Mouse (Mus musculus) liver, embryonic 14.5 days (tissue): ENCODE results near the gene Cd84. TPM values are rescaled to one million over a fixed set of nuclear protein-coding genes. Genes with fewer than 3 reads are reported as not detected.

Source experiments
- ATAC-seq: fragments of 200-750 bp; cut with Nextera tagmentation; 2 replicates; pipeline ENCODE4 v1.8.0; 2017; ENCODE audit warnings: moderate number of reproducible peaks, mild to moderate bottlenecking, moderate library complexity; ENCODE audit not compliant: insufficient read depth
- DNase-seq, 3 experiments: peaks; one replicate each; pipeline ENCODE4 v3.0.0-alpha.2; 2012 to 2013; ENCODE audit warnings: low read depth in 3 of 3, low spot score in 3 of 3
- H3K27ac ChIP-seq: fragments of 300-500 bp; sonication (generic); 2 replicates; pipeline ENCODE4 v1.5.1; 2014; ENCODE audit warnings: moderate library complexity, mild to moderate bottlenecking, control low read depth, inconsistent platforms
- H3K27me3 ChIP-seq: fragments of 300-500 bp; sonication (generic); 2 replicates; pipeline ENCODE4 v1.6.1; 2014; ENCODE audit warnings: mild to moderate bottlenecking, low read length, moderate library complexity; ENCODE audit not compliant: control insufficient read depth, insufficient read depth
- H3K36me3 ChIP-seq: fragments of 300-500 bp; sonication (generic); replicated peaks from 2 replicates; pipeline ENCODE4 v1.6.1; 2014; ENCODE audit warnings: low read depth; ENCODE audit not compliant: control insufficient read depth, insufficient read depth
- H3K4me1 ChIP-seq, 2 experiments: fragments of 200-500 bp in 1 of 2; fragments of 300-500 bp in 1 of 2; sonication (generic) in 1 of 2; replicated peaks; 2 replicates each; pipeline ENCODE4 v1.6.1; 2012 to 2014; ENCODE audit warnings: antibody characterized with exemption in 1 of 2, inconsistent platforms in 1 of 2, low read length in 1 of 2; ENCODE audit not compliant: control insufficient read depth in 2 of 2, insufficient read depth in 2 of 2
- H3K4me2 ChIP-seq: fragments of 300-500 bp; sonication (generic); 2 replicates; pipeline ENCODE4 v1.6.1; 2014; ENCODE audit warnings: low read depth, mild to moderate bottlenecking, control low read depth, moderate library complexity
- H3K4me3 ChIP-seq, 2 experiments: fragments of 200-500 bp in 1 of 2; fragments of 300-500 bp in 1 of 2; sonication (generic) in 1 of 2; 2 replicates each; pipeline ENCODE4 v1.5.1; 2012 to 2014; ENCODE audit warnings: low read depth in 2 of 2, low read length in 2 of 2, mild to moderate bottlenecking in 2 of 2, control low read depth in 1 of 2, inconsistent platforms in 1 of 2, moderate library complexity in 1 of 2; ENCODE audit not compliant: insufficient read depth in 1 of 2
- H3K9ac ChIP-seq: fragments of 300-500 bp; sonication (generic); replicated peaks from 2 replicates; pipeline ENCODE4 v1.6.1; 2014; ENCODE audit warnings: mild to moderate bottlenecking, control low read depth, moderate library complexity
- H3K9me3 ChIP-seq: fragments of 300-500 bp; sonication (generic); 2 replicates; pipeline ENCODE4 v1.6.1; 2016; ENCODE audit warnings: low read length, mixed read lengths; ENCODE audit not compliant: control insufficient read depth
- CTCF ChIP-seq: IDR thresholded peaks from 2 replicates; pipeline ENCODE4 v1.5.1; 2016; ENCODE audit warnings: antibody characterized with exemption, low read depth, control low read depth
- EP300 ChIP-seq: IDR thresholded peaks from 2 replicates; pipeline ENCODE4 v1.6.1; 2016; ENCODE audit warnings: antibody characterized with exemption, low read depth
- WGBS: fragments of 180-500 bp; shearing (Covaris S2); extraction: QIAGEN DNeasy Blood & Tissue Kit; methylation state at CpG from one replicate; pipeline ENCODE4 v1.1.7; 2014; ENCODE audit not compliant: insufficient replicate concordance; 5-methylcytosine and 5-hydroxymethylcytosine counted together
- polyA plus RNA-seq, 2 experiments: library from polyadenylated mRNA; depleted of rRNA in 1 of 2; stranded (reverse) in 1 of 2; unstranded in 1 of 2; fragments of >200 nt; fragmentation: Nextera tagmentation in 1 of 2; extraction: Ambion mirVana in 1 of 2; gene quantifications; 2 replicates each; pipeline versions ENCODE4 v1.2.1 to v1.2.3; 2012 to 2014

Cd84 gene
- polyA plus RNA-seq, 2 experiments, result 3.6 to 6.0 TPM

DNA sequence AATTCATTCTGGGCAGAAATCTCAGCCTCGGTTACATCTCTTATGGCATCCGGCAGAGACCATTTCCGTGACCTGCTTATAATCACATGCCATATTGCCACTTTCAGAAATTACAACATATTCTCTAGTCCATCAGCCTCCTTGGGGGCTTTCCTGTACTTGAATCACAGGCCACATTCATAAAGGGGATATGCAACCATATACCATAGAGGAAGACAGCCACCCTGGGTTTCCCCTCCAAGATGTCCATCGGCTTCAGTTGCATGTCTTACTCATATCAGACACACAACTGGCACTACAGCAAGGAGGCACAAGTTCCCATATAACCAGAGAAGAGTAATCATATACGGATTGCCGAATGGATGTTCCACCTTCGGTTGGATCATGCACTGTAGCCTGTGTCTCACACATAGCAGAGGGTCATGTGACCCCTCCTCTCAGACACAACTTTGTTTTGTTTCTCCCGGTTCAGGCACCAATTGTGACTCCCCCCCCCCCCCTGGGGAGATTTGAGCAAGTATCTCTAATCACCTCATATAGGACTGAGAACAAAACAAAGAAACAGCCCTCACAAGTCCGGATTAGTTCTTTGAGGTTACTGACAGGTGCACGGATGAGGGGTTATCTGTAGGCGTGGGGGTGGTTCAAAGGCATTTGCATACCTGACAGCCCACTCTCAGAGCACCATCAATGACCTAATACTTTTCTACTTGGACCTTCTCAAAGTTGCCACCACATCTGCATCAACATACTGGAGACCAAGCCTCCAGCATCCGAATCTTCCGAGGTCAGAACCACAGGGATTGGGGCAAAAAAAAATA, 76.4 kb downstream of the Cd84 start:
- no peak for ATAC-seq
- H3K27ac ChIP-seq, result no peak overlapping the region
- no peak overlapping the region for H3K4me3 ChIP-seq
- DNase-seq, result no peak
- no peaks in the 10 kb centered on the region for H3K9me3 ChIP-seq
- no peaks in the 10 kb centered on the region for H3K27me3 ChIP-seq
- H3K9ac ChIP-seq, result no peak overlapping the region
- H3K4me2 ChIP-seq, result no peak overlapping the region
- H3K4me1 ChIP-seq, result no peaks in the 10 kb centered on the region
- WGBS, result 68% methylated on average over 13 of the region's 13 CpGs
- no peaks in the 10 kb centered on the region for H3K36me3 ChIP-seq
- no peak for TF ChIP-seq EP300
- no peak for TF ChIP-seq CTCF

GRCm38 (mm10) chr1:171917305-171918039, 78.0 kb downstream of the Cd84 start, which contains the start of gene Slamf6:
Slamf6 (plus strand) TSS chr1:171917515.
- Histone ChIP-seq H3K4me3 (no peak within 1 kb of the TSS), H3K9ac (no peak within 1 kb of the TSS), H3K4me2 (no peak within 1 kb of the TSS), H3K27me3 (no peaks in the 10 kb centered on the region), H3K4me1 (no peaks in the 10 kb centered on the region; a peak in 1 of 4 replicates), H3K9me3 (no peaks in the 10 kb centered on the region), H3K36me3 (no peaks in the 10 kb centered on the region), H3K27ac (no peak within 1 kb of the TSS)
- no peak for TF ChIP-seq CTCF
- no peak for TF ChIP-seq EP300
- 42% methylated on average over 14 of the region's 14 CpGs for WGBS
- DNase-seq (no peak), ATAC-seq (no peak)

- TF ChIP-seq EP300 (no peak), CTCF (no peak)
- ATAC-seq (no peak), DNase-seq (no peak)
- H3K4me3 ChIP-seq, result no peak overlapping the region
- H3K9me3 ChIP-seq, result no peaks in the 10 kb centered on the region
- 52% methylated on average over 12 of the region's 12 CpGs for WGBS
- no peaks in the 10 kb centered on the region; a peak in 1 of 4 replicates for H3K4me1 ChIP-seq
- no peak overlapping the region for H3K27ac ChIP-seq
- H3K4me2 ChIP-seq, result no peak overlapping the region
- H3K9ac ChIP-seq, result no peak overlapping the region
- H3K36me3 ChIP-seq, result no peaks in the 10 kb centered on the region
- no peaks in the 10 kb centered on the region for H3K27me3 ChIP-seq
Measured at GRCm38 (mm10) chr1:171918136-171918920, 78.8 kb downstream of the Cd84 start.

- ATAC-seq (no peak), DNase-seq (no peak)
- Histone ChIP-seq H3K36me3 (no peaks in the 10 kb centered on the region), H3K9ac (no peak overlapping the region), H3K27me3 (no peaks in the 10 kb centered on the region), H3K4me2 (no peak overlapping the region), H3K27ac (no peak overlapping the region), H3K9me3 (no peaks in the 10 kb centered on the region), H3K4me3 (no peak overlapping the region), H3K4me1 (no peaks in the 10 kb centered on the region; a peak in 1 of 4 replicates)
- 72% methylated on average over 5 of the region's 5 CpGs for WGBS
- TF ChIP-seq EP300 (no peak), CTCF (no peak)
Measured at GRCm38 (mm10) chr1:171919193-171919592, 79.7 kb downstream of the Cd84 start.
